Mouse (Mus musculus): ENCODE results near the gene Ttc21a. TPM values are rescaled to one million over a fixed set of nuclear protein-coding genes. Genes with fewer than 3 reads are reported as not detected.
A peak's percentile ranks its signal among the peaks of the same experiment; 100 is the strongest.

Gene Ttc21a
- total RNA-seq, 2 experiments from 2014 or later: 0.49 to 0.92 TPM

- no peak for TF ChIP-seq CTCF (conservative IDR thresholded peaks at IDR 0.05)
- Histone ChIP-seq H3K27ac (no peak overlapping the region), H3K4me3 (no peak overlapping the region)
- no peak for DNase-seq (ENCODE audit: low spot score in 2 of 2)
Observed at GRCm38 (mm10) chr9:119993092-119993844, 55.9 kb downstream of the Ttc21a start.

- H3K4me3 ChIP-seq: no peak overlapping the region
- TF ChIP-seq CTCF (conservative IDR thresholded peaks at IDR 0.05): no peak
- DNase-seq (ENCODE audit: low spot score in 2 of 2): no peak
- no peak overlapping the region for H3K27ac ChIP-seq
Observed at GRCm38 (mm10) chr9:119994207-119994606, 56.8 kb downstream of the Ttc21a start.

- no peak for TF ChIP-seq CTCF (conservative IDR thresholded peaks at IDR 0.05)
- DNase-seq (ENCODE audit: low spot score in 2 of 2): no peak
- H3K4me3 ChIP-seq: no peak overlapping the region
- no peak overlapping the region for H3K27ac ChIP-seq
Observed at GRCm38 (mm10) chr9:119996080-119996479, 58.7 kb downstream of the Ttc21a start.

- no peak overlapping the region for H3K27ac ChIP-seq
- DNase-seq (ENCODE audit: low spot score in 2 of 2): no peak
- H3K4me3 ChIP-seq: no peak overlapping the region
- TF ChIP-seq CTCF (conservative IDR thresholded peaks at IDR 0.05): no peak
Observed at GRCm38 (mm10) chr9:119998776-119999175, 61.4 kb downstream of the Ttc21a start.

- Histone ChIP-seq H3K27ac (no peak overlapping the region), H3K4me3 (no peak overlapping the region)
- no peak for DNase-seq (ENCODE audit: low spot score in 2 of 2)
- no peak for TF ChIP-seq CTCF (conservative IDR thresholded peaks at IDR 0.05)
Observed at GRCm38 (mm10) chr9:119999636-120000035, 62.2 kb downstream of the Ttc21a start.

- no peak for DNase-seq (ENCODE audit: low spot score in 2 of 2)
- no peak for TF ChIP-seq CTCF (conservative IDR thresholded peaks at IDR 0.05)
- Histone ChIP-seq H3K4me3 (no peak overlapping the region), H3K27ac (no peak overlapping the region)
Observed at GRCm38 (mm10) chr9:120000761-120001160, 63.4 kb downstream of the Ttc21a start.

- DNase-seq (ENCODE audit: low spot score in 2 of 2): peak; percentile 47 to 68
- TF ChIP-seq CTCF (conservative IDR thresholded peaks at IDR 0.05): no peak
- Histone ChIP-seq H3K4me3 (peak overlapping the region; percentile 53), H3K27ac (peak overlapping the region; percentile 55; the same call in 1 of the 2 replicates)
Observed at GRCm38 (mm10) chr9:120001945-120002725, 64.7 kb downstream of the Ttc21a start.

GRCm38 (mm10) chr9:120002893-120003292, 65.5 kb downstream of the Ttc21a start:
- TF ChIP-seq CTCF (conservative IDR thresholded peaks at IDR 0.05): no peak
- H3K27ac ChIP-seq: no peak overlapping the region
- no peak for DNase-seq (ENCODE audit: low spot score in 2 of 2)
- no peak overlapping the region for H3K4me3 ChIP-seq

GRCm38 (mm10) chr9:120005936-120006335, 68.5 kb downstream of the Ttc21a start:
- Histone ChIP-seq H3K4me3 (no peak overlapping the region), H3K27ac (no peak overlapping the region)
- no peak for TF ChIP-seq CTCF (conservative IDR thresholded peaks at IDR 0.05)
- DNase-seq (ENCODE audit: low spot score in 2 of 2): no peak

GRCm38 (mm10) chr9:120007833-120008232, 70.4 kb downstream of the Ttc21a start:
- peak; percentile 51 for TF ChIP-seq CTCF (conservative IDR thresholded peaks at IDR 0.05)
- Histone ChIP-seq H3K4me3 (no peak overlapping the region), H3K27ac (no peak overlapping the region)
- no peak for DNase-seq (ENCODE audit: low spot score in 2 of 2)

GRCm38 (mm10) chr9:120009226-120009841, 71.9 kb downstream of the Ttc21a start:
- Histone ChIP-seq H3K27ac (peak overlapping the region; percentile 98; the same call in 1 of the 2 replicates), H3K4me3 (no peak overlapping the region)
- no peak for DNase-seq (ENCODE audit: low spot score in 2 of 2)
- TF ChIP-seq CTCF (conservative IDR thresholded peaks at IDR 0.05): no peak

GRCm38 (mm10) chr9:120009871-120010270, 72.5 kb downstream of the Ttc21a start:
- peak overlapping the region; percentile 98; the same call in 1 of the 2 replicates for H3K27ac ChIP-seq
- no peak for DNase-seq (ENCODE audit: low spot score in 2 of 2)
- TF ChIP-seq CTCF (conservative IDR thresholded peaks at IDR 0.05): no peak
- H3K4me3 ChIP-seq: no peak overlapping the region

All from layer of hippocampus, adult 2 months (tissue).